Mouse (Mus musculus) limb, embryonic 14.5 days (tissue): ENCODE results near the gene Bik. TPM values are rescaled to one million over a fixed set of nuclear protein-coding genes. Genes with fewer than 3 reads are reported as not detected.
A peak's percentile ranks its signal among the peaks of the same experiment; 100 is the strongest.

Experiments
- ATAC-seq: fragments of 200-750 bp; cut with Nextera tagmentation; 2 replicates; pipeline ENCODE4 v1.8.0; 2017; ENCODE audit warnings: low read depth, moderate number of reproducible peaks, moderate TSS enrichment; ENCODE audit not compliant: low FRiP score
- DNase-seq: peaks from one replicate; pipeline ENCODE4 v3.0.0-alpha.2; 2015; ENCODE audit warnings: low spot score
- H3K27ac ChIP-seq: fragments of 300-500 bp; sonication (generic); replicated peaks from 2 replicates; pipeline ENCODE4 v1.5.1; 2014; ENCODE audit warnings: low read depth, mild to moderate bottlenecking, low read length, moderate library complexity, mixed read lengths
- H3K27me3 ChIP-seq: fragments of 300-500 bp; sonication (generic); 2 replicates; pipeline ENCODE4 v1.6.1; 2014; ENCODE audit warnings: low read length, mixed read lengths; ENCODE audit not compliant: control insufficient read depth, insufficient read depth
- H3K36me3 ChIP-seq: fragments of 300-500 bp; sonication (generic); 2 replicates; pipeline ENCODE4 v1.6.1; 2014; ENCODE audit warnings: mild to moderate bottlenecking, low read length, moderate library complexity, mixed read lengths; ENCODE audit not compliant: control insufficient read depth, insufficient read depth
- H3K4me1 ChIP-seq: fragments of 300-500 bp; sonication (generic); 2 replicates; pipeline ENCODE4 v1.6.1; 2014; ENCODE audit warnings: antibody characterized with exemption, low read length, mixed read lengths; ENCODE audit not compliant: control insufficient read depth, insufficient read depth
- H3K4me2 ChIP-seq: fragments of 300-500 bp; sonication (generic); replicated peaks from 2 replicates; pipeline ENCODE4 v1.6.1; 2014; ENCODE audit warnings: low read depth, mild to moderate bottlenecking, low read length, moderate library complexity; ENCODE audit not compliant: severe bottlenecking
- H3K4me3 ChIP-seq: fragments of 300-500 bp; sonication (generic); replicated peaks from 2 replicates; pipeline ENCODE4 v1.5.1; 2014; ENCODE audit warnings: low read length
- H3K9ac ChIP-seq: fragments of 300-500 bp; sonication (generic); 2 replicates; pipeline ENCODE4 v1.6.1; 2014; ENCODE audit warnings: mild to moderate bottlenecking, low read depth, low read length, moderate library complexity; ENCODE audit not compliant: severe bottlenecking
- H3K9me3 ChIP-seq: fragments of 300-500 bp; sonication (generic); 2 replicates; pipeline ENCODE4 v1.6.1; 2016; ENCODE audit warnings: low read length; ENCODE audit not compliant: control insufficient read depth
- POLR2A ChIP-seq: fragments of 200-500 bp; IDR thresholded peaks from 2 replicates; pipeline ENCODE4 v1.8.0; 2012; ENCODE audit warnings: inconsistent platforms, mild to moderate bottlenecking, moderate library complexity, borderline replicate concordance; ENCODE audit not compliant: insufficient read depth, insufficient read length; ENCODE audit errors: extremely low read depth
- WGBS: fragments of 180-500 bp; shearing (Covaris S2); extraction: QIAGEN DNeasy Blood & Tissue Kit; methylation state at CpG from one replicate; pipeline ENCODE4 v1.1.7; 2014; 5-methylcytosine and 5-hydroxymethylcytosine counted together
- polyA plus RNA-seq, 2 experiments: library from polyadenylated mRNA; depleted of rRNA in 1 of 2; stranded (reverse) in 1 of 2; unstranded in 1 of 2; fragments of >200 nt; fragmentation: Nextera tagmentation in 1 of 2; extraction: Ambion mirVana in 1 of 2; gene quantifications; 2 replicates each; pipeline versions ENCODE4 v1.2.1 to v1.2.3; 2012 to 2014

Gene Bik
- polyA plus RNA-seq, 2 experiments, result 4.2 to 5.4 TPM

DNA sequence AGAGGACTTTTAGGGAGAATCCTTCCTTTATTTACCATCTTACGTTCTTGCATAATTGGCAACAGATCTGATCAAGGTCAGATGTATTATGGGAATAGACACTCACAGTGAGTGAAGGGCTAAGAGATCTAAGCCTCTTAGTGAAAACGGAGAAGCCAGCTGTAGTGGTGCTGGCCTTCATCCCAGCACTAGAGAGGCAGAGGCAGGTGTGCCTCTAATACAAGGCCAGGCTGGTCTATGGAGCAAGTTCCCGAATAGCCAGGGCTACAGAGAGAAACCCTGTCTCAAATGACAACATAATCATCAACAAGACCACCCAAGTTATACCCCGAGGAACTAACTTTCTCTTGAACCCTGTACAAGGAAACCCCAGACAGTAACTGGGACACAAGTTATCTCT, 56.3 kb downstream of the Bik start:
- peak; percentile 27; the same call in 1 of the 2 replicates for ATAC-seq
- H3K4me2 ChIP-seq, result no peak overlapping the region
- no peak overlapping the region for H3K9ac ChIP-seq

GRCm38 (mm10) chr15:83583419-83584156, 56.9 kb downstream of the Bik start:
- Histone ChIP-seq H3K4me1 (no peaks in the 10 kb centered on the region), H3K4me3 (no peak overlapping the region), H3K9ac (no peak overlapping the region), H3K27ac (no peak overlapping the region), H3K27me3 (no peaks in the 10 kb centered on the region), H3K36me3 (peaks cover 88% of the 10 kb centered on the region), H3K4me2 (no peak overlapping the region), H3K9me3 (peaks cover 6% of the 10 kb centered on the region; the same call in 1 of the 2 replicates)
- ATAC-seq, result no peak
- TF ChIP-seq POLR2A, result no peak
- 72% methylated on average over 8 of the region's 8 CpGs for WGBS
- DNase-seq, result peak; percentile 50

More for the DNA sequence above, 56.3 kb downstream of the Bik start:
- no peak for TF ChIP-seq POLR2A
- 71% methylated on average over 4 of the region's 4 CpGs for WGBS
- H3K4me3 ChIP-seq, result no peak overlapping the region
- DNase-seq, result peak; percentile 29
- H3K9me3 ChIP-seq, result peaks cover 6% of the 10 kb centered on the region; the same call in 1 of the 2 replicates
- no peaks in the 10 kb centered on the region for H3K27me3 ChIP-seq
- no peaks in the 10 kb centered on the region for H3K4me1 ChIP-seq
- H3K27ac ChIP-seq, result no peak overlapping the region
- H3K36me3 ChIP-seq, result peaks cover 85% of the 10 kb centered on the region

- no peak for TF ChIP-seq POLR2A
- H3K36me3 ChIP-seq, result peaks cover 78% of the 10 kb centered on the region
Measured at GRCm38 (mm10) chr15:83584741-83585220, 58.1 kb downstream of the Bik start.

GRCm38 (mm10) chr15:83590841-83591240, 64.2 kb downstream of the Bik start:
- TF ChIP-seq POLR2A, result no peak
- H3K27ac ChIP-seq, result no peak overlapping the region
- H3K4me3 ChIP-seq, result no peak overlapping the region
- no peaks in the 10 kb centered on the region for H3K27me3 ChIP-seq
- ATAC-seq, result no peak
- 92% methylated on average over 4 of the region's 4 CpGs for WGBS
- H3K4me1 ChIP-seq, result peaks cover 15% of the 10 kb centered on the region
- H3K9me3 ChIP-seq, result peaks cover 5% of the 10 kb centered on the region; the same call in 1 of the 2 replicates
- H3K36me3 ChIP-seq, result peaks cover 28% of the 10 kb centered on the region
- H3K9ac ChIP-seq, result no peak overlapping the region
- H3K4me2 ChIP-seq, result no peak overlapping the region
- no peak for DNase-seq

More at GRCm38 (mm10) chr15:83584741-83585220, 58.1 kb downstream of the Bik start:
- Histone ChIP-seq H3K4me3 (no peak overlapping the region), H3K9me3 (peaks cover 6% of the 10 kb centered on the region; the same call in 1 of the 2 replicates), H3K4me2 (no peak overlapping the region), H3K4me1 (no peaks in the 10 kb centered on the region), H3K27ac (no peak overlapping the region), H3K9ac (no peak overlapping the region), H3K27me3 (no peaks in the 10 kb centered on the region)
- ATAC-seq (no peak), DNase-seq (no peak)
- 86% methylated on average over 6 of the region's 6 CpGs for WGBS

DNA sequence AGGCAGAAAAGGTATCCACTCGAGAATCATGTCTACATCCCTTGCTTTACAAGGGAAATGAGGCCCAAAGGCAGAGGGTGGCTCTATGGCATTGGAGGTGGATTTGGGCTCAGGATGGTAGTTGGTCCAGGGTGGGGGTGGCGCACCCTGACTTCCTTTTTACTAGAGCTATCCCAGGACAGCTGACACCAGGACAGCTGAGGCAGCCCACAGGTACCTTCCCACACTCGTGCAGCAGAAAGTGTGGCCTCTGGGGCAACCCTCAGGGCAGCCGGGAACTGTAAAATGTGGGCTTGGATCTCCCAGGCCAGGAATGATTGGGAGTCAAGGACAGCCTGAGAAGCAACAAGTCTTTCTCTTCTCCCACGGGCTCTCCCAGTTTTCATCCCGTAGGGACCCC, 65.1 kb downstream of the Bik start:
- peaks cover 19% of the 10 kb centered on the region for H3K36me3 ChIP-seq
- H3K4me1 ChIP-seq, result peaks cover 15% of the 10 kb centered on the region

More for the DNA sequence above, 65.1 kb downstream of the Bik start:
- no peak for ATAC-seq
- H3K9me3 ChIP-seq, result no peaks in the 10 kb centered on the region
- no peak overlapping the region for H3K9ac ChIP-seq
- H3K4me3 ChIP-seq, result no peak overlapping the region
- no peak for TF ChIP-seq POLR2A
- H3K27me3 ChIP-seq, result no peaks in the 10 kb centered on the region
- no peak overlapping the region for H3K4me2 ChIP-seq
- 81% methylated on average over 6 of the region's 6 CpGs for WGBS
- no peak for DNase-seq
- H3K27ac ChIP-seq, result no peak overlapping the region
